Mouse (Mus musculus): Measurements from ENCODE around the gene Cel. TPM values are rescaled to one million over a fixed set of nuclear protein-coding genes. Genes with fewer than 3 reads are reported as not detected.

Cel gene
- not detected for polyA plus RNA-seq (2017; shearing (Covaris generic))

DNA sequence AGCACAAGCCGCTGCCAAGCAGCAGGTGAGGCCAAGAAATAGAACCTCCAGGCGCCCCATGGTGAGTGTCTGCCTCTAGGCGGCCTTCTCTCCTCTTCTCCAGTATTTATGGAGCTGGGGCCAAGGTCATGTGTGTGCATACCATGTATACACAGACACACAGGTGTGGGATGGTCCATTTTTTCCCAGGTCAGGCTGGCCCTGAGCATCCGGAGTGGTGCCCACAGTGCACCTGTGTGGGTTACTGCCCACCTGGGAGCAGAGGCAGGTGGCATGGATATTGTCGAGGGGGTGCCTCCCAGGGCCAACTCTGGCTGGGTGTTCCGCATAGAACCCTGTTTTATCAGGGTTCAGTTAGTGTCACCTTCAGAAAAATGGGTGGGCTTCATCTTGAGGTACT is at the start of gene Cel:
Gene Cel, minus strand, starts transcription at position 101 of the 400 bp plus-strand sequence.
- no peak for ATAC-seq

DNA sequence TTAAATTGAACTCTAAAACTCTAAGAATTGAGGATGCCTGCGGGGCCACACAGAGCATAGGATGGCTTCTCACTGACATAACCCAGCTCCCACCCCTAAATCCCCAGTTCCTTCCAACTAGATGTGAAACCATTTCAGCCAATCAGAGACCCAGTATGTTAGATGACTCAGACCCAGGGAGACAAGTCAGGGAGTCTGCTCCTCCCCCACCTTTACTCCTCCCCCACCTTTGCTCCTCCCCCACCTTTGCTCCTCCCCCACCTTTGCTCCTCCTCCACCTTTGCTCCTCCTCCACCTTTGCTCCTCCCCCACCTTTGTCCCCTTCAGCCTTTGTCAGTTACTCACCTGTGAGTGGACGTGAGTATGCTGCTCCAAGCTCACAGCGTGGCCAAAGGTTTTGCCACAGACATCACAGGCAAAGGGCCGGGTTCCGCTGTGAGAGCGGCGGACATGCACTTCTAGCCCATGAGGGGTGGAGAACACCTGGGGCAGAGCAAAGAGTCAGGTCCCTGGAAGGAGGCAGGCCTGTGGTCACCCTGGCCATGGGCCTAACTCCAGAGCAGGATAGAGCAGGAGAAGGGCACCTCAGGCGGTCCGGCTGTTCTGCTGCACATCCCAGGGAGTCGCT is 49.3 kb upstream of the Cel start:
- ATAC-seq, result no peak

DNA sequence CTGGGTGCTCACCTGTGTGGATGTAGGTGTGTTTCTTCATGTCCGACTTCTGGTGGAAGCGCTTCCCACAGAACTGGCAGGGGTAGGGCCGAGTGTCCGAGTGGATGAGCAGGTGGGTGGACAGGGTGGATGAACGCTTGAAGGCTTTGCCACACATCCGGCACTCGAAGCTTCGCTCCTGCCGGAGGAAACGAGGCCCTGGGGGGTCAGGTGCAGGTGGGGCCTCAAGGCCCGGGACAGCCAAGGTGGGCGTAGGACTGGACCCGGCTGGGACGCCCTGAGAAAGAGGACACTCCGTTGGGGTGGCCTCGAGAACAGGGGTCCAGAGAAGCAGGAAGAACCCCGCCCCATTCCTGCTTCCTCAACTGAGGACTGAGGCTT is 48.2 kb upstream of the Cel start:
- no peak for ATAC-seq

DNA sequence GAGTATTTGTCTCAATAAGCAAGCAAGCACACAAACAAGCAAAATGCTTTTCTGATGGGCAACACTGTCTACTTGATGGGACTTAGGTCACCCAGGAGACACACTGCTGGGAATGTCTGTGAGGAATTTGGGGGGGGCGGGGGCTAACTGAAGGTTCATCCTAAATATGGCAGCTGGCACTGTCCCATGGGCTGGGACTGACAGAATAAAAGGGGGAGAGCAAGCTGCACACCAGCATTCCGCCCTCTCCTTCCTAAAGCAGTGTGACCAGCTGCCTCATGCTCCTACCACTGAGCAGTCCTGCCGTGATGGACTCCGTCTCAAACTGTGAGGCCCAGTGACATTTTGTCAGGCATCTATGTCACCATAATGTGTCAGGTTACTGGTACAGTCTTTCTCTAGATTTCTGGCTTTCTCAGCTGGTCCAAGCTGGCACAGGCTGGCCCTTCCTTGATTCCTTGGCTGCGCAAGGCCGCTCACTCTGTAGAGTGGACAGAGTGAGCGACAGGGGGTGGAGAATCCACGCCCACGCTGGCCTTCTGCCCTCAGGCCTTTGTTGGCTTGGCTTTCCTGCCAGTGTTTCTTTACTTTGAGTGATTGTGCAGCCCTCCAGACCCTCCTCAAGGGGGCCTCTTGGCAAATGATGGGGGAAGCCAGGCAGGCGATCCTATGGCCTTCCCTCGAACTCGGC is 47.7 kb upstream of the Cel start:
- no peak for ATAC-seq

DNA sequence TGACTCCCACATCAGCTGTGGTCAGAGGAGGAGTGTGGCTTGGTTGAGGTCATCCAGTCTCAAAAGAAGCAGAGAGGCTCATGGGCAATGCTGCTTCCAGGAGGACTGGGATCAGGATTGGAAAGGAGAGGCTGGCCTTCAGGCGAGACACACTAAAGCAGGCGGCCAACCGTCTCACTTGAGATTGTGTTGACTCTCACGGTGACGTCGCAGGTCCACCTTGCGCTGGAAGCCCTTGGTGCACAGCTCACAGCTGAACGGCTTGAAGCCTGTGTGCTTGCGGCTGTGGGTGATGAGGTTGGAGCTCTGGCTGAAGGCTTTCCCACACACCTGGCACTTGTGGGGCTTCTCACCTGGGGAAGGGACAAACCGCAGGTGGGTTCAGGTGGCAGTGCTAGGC is 46.6 kb upstream of the Cel start:
- ATAC-seq, result no peak

DNA sequence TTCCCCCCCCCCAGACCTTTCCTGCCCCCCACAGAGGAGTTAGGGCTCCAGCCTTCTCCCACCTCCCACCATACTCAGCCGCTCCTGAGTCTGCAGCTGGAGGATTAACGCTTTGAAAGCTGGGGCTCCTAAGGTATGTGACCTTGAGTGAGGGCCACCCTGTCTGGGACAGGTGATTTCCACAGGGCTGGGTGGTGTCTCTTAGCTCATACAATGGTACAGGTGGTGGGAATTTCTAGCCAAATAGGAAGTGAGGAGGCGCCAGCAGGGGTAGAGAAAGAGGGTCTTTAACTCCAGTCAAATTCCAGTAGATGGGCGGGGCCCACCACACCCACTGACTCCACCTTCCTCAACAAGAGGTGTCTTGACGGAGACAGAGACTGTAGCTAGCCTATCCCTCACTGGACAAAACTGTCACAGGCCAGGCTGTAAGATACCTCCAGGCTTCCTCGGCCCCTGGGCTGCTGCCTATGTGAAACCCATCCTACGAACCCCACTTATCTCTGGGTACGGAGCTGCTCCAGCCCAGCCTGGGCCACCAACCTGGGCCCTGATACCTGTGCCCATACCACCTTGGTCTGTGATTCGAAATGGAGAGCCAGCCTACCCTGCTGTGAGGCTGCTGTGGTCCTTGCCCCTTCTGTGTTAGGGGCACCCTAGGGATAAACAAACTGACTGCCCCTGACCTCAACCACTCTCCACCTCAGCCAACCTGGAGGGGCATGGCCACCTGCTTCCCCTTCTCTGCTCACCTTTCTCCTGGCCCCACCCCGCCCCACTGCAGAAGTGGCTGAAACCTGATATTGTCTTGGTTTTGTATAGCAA is 44.4 kb upstream of the Cel start:
- ATAC-seq, result no peak

DNA sequence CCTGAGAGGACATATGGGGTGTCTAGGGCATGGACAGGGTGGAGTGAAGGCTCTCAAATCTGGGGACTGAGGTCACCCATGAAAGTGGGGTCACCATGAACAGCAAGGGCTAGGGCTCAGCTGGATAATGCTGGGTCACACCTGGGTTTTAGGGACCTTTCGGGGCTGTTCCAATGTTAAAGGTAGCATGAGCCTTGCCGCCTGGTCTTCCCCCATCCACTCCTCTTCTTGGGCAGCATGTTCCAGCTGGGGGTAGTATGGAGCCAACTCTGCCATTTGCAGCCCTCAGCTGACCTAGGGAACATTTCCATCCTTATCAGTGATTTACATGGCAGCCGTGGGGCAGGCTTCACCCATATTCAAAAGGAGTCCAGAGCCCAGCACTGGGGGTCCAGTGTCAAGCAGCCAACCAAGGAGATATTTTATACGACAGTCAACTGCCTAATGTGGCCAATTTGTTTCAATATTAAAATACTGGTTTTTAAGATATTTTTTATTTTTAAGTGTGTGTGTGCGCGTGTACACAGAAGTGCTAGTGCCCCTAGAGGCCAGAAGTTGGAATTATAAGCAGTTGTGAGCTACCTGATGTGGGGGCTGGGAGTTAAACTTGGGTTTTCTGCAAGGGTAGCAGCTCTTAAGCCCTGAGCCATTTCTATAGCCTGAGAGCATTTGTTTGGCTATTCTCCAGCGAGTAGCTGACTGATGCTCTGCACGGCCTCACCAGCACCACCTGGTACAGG is 43.6 kb upstream of the Cel start:
- no peak for ATAC-seq

DNA sequence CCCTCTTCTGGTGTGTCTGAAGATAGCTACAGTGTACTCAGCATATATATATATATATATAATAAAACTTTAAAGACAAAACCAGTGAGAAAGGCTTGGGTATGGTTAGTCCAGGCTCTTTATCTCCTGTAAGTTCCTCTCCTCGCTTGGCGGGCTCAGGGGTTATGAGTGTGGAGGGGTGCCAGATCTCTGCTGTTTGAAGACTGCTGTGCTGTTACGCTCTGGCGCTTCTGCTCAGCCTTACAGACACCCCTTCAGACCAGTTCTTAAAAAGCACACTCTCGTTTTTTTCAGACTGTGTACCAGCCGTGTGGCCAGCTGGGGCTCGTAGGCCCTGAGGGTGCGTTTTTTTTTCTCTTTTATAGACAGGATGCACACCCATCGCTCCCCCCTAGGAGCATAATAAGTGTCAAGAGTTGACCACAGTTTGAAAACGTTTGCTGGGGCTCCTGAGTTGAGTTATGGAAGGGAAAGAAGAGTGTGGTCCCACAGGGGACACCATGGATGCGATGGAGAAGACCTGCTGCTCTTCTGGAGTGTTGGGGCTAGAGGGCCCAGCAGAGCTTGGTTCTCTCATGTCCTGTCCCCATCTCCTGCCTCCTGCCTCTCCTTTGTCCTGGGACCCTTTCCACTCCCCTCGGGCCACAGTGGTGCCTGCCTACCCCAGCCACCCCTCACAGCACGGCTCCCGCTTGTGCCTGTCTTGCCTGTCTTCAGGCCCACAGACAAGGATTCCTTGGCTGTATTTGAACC is 42.8 kb upstream of the Cel start:
- ATAC-seq, result no peak

DNA sequence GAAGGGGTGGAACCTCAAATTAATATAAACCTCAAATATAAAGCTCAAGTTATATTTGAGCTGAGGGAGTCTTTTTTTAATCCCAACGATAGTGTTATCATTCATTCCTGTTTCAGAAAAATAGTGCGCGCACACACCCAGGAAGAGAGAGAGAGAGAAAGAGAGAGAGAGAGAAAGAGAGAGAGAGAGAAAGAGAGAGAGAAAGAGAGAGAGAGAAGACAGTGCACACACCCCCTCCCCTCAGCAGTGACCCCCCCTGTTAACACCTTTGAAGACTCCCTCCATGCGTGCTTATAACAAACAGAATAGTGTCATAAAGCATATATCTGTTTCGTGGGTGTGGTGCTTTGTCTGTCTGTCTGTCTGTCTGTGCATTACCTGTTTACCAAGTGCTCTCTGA is 40.3 kb upstream of the Cel start:
- ATAC-seq, result no peak

DNA sequence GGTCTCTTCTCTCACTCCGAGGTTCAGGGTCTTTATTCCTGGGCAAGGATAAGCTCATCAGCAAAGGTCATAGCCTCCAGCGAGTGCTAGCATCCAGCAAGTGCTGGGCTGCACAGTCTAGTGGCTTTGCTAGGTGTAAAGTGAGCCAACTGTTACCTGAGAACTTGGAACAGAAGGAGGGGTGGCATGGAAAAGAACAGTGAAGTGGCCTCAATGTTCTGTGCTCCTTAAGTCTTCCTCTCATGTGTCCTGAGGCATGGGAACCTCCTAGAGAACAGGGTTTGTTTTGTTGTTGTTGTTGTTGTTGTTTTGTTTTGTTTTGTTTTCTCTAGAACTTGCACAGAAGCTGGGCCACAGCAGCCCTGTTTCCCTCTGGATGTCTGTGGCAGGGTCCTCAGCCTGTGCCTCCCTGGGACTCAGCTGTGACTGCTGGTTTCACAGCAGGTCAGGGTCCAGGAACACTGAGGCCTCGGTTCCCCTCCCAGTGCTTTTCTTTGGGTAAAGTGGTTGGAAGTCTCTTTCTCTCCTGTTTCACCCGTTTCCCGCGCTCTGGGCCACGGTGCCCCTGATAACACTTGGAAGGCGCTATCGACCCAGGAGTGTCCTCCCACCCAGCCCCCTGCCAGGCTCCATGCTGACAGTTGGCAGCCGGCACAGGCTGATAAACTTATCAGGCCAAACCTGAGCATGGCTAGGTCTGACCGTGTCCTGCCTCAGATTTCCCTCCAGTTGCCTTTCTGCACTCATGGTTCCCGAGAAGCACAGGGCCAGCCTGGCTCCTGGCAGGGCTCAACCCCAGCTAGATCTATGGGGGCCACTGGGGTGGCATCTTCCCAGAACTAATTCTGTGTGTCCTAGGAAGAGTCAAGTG is 38.8 kb upstream of the Cel start:
- no peak for ATAC-seq

DNA sequence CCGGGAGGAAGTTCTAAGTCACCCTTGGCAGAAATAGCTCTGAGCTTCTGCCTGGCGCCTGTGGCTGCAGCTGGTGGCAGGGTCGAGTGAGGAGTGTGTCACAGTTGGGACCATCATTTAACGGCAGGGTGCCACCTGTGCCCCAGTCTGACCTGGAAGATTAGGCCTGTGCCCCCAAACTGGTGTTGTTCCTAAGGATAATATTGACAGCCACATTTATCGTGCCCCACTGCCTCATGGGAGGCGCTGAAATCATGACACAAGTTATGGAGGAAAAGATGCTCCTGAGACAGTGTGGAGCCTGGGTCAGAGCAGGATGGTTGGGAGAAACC is 36.3 kb upstream of the Cel start:
- no peak for ATAC-seq

DNA sequence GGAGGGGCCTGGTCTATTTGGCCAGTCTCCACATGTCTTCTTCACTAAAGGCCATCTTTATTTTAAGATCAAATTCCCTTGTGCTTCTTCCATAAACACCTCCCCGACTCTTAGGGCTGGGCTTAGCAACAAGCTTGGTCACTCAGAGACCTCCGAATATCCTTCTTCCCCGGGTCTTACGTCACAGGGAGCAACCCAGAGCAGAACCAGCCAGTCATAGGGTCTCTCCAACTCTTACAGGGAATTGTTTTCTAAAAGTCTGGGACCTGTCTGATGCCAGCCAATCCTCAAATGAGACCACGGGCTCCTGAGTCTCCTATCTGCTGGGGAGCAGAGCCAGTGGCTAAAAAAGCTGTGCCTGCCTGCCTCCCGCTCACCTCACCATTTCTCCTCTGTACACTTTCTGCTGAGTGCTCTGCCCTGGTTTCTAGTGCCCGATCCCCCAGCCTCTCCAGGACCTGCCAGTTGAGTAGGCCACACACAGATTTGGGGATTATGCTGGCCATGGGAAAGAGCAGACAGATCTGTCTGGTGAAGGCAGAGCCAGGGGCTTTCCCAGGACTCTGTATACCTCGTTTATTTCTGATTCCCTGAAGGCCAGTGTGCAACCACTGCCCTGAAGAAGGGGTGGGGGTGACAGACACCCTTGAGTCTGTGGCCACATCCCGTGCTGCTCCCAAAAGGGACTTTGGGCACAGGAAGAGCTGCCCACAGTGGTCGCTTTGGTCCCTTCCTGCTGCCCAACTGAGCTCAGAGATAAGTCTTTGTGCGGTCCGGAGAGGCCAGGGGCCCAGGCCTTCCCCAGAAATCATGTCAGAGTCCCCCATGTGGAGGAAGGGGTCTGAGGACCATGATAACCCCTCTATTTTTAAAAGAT is 35.7 kb upstream of the Cel start:
- ATAC-seq, result no peak

DNA sequence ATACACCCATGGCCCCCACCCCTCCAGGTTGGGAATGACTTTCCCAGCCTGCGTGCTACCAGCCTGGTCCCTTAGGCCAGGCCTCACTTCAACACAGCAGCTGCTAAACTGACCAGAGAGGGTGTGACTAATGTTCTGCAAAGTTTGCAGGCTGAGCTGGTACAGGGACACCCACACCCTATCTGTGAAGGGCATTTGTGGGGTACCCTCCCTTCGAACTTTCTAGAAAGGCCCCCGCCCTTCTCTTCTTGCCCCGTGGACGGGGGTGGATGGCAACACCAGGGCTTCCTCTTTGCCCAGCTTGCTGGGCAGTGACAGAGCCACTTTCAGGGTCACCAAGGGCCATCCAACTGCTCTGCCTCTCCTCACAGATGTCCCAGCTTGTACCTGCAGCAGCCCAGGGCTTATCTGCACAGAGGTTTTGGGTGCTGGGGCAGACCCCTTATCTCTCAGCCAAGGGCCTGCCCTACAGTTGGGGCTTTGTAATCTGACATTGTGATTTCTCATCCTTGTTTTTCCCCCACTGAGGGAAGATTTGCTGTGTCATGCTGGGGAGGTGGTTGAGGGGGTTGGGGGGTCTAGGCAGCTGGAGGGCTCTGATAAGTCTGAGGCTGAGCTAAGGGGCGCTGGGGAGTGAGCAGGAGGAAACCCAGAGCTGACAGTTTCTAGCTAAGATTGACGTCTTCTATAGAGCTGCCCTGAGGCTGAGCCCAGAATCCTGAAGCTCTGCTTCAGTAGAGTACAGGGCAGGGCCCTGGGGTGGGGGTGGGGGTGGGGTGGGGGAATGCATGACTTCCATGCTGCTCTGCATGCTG is 34.7 kb upstream of the Cel start:
- no peak for ATAC-seq

DNA sequence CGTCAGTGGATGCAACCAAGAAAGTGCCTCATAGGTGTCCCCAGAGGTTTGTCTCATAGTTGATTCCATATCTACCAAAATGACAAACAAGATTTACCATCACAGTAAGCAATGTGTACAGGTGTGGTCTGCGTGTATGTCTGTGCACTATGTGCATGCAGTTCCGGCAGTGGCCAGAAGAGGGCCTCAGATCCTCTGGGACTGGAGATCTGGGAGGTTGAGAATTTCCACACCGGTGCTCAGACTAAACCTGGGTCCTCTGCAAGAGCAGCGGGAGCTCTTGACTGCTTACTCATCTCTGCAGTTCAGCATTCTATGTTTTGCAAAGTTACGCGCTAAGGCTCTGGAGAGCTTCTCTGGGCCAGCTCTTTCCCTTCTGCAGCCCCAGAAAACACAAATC is 33.8 kb upstream of the Cel start:
- no peak for ATAC-seq

DNA sequence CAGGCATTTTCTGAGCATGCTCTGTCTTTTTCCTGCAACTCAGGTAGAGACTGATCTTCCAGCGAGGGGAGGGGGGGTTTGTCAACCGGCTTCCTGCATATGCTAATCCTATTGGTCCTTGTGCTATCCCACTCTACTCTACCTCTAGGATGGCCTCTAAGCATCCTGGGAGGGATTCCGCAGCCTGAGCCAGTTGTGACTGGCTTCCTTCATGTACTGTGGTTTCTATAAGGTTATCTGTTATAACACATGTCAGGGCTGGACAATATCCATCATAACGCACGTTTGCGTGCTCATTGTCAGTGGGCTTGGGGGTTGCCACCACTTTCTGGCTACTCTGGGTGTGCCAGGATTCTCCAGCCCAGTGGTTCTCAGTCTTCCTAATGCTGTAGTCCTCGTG is 32.8 kb upstream of the Cel start:
- ATAC-seq, result no peak

DNA sequence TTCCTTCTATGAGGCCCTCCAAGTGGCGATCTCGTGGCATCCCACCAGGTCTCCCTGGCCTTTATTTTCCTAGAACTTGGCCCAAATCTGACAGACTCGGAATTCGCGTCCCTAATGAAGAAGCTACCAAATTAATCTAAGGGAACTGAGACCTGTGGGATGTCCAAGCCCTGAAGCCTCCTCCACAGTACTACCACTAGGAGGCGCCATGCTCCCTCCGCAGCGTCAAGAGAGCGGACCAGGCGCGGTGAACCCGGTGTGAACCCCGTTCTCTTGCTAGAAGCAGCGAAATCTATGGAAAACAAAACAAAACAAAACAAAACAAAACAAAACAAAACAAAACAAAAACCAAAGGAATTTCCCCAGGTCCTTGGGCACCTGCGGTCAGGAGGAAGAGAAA is 29.6 kb upstream of the Cel start:
- no peak for ATAC-seq

DNA sequence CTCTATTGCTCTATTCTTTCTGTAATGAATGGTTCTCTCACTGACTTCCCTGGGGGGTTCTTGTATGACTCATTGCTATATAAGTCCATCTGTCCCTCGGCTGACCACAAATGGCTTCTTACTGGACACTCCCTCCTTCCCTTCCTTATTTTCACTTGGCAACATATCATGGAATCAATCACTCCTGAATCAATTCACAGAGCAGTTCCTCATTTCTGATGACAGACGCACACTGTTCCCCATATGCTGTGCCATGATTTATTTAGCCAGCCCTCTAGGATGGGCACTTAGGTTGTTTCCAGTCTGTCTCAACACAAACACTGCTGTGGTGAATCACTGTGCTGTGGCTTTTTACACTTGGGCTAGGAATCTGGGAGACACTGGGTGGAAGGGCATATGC is 28.3 kb upstream of the Cel start:
- ATAC-seq, result no peak

DNA sequence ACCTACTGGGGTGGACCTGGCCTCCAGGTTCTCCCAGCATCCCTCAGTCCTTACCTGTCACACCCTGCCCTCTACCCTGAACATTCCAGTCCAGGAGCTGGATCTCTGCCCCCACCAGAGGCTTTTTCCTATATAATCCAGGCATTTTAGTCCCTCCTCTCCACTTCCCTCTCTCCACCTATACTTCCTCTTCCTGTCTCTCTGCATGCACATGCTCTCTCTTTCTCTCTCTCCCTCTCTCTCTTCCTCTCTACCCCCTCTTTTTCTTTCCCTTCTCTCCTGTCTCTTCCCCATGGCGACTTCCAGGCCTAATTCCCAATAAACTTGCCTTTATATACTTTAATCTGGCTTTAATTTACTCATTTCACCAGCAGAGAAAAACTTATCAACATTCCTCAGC is 25.4 kb upstream of the Cel start:
- ATAC-seq, result no peak

DNA sequence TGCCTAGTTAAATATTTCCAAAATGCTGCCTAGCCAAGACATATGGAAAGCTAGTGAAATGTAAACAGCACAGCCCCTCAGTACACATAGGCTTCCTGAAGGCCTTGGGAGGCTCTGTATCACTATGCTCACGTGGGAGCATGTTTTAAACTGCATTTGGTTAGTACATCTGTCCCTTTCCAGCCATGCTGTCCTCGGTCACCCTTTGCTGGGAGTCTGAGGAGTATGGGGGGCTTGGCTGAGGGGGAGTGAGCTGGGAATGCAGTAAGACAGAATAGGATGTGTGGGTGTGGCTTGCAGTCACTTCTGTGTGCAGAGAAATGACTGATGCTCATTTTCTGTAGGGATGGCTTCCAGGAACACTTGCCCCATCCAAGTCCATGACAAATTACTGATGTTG is 22.5 kb upstream of the Cel start:
- no peak for ATAC-seq

Measured in CD4-positive, CD25-positive, alpha-beta regulatory T cell, adult 4 months (primary cell).